Mouse (Mus musculus) heart, adult 2 months (tissue): ENCODE results near the gene Prokr2. TPM values are rescaled to one million over a fixed set of nuclear protein-coding genes. Genes with fewer than 3 reads are reported as not detected.

Experiments used
- polyA plus RNA-seq: library from polyadenylated mRNA; depleted of rRNA; stranded (reverse); fragments of >200 nt; gene quantifications from 2 replicates; pipeline ENCODE4 v1.2.3, GENCODE M21; 2012; rRNA removed
- total RNA-seq, 2 experiments: library from RNA; stranded (reverse); gene quantifications; 2 replicates each; pipeline ENCODE4 v1.2.3; 2021

Prokr2 gene
- total and polyA plus RNA-seq, 3 experiments, result 0.04 to 0.11 (median 0.08) TPM

Other genes starting within 250 kb of the Prokr2 start
- gene Slc23a2, start 240.3 kb downstream of the Prokr2 start, total RNA-seq, result 10 to 100 TPM; 11.8 to 15.6 TPM
- gene Slc23a2, start 240.3 kb downstream of the Prokr2 start, polyA plus RNA-seq, result 11.2 and 19.3 TPM in 2 replicates
- 10 to 100 TPM; 23.1 to 23.3 TPM for gene Tmem230, start 137.6 kb downstream of the Prokr2 start, total RNA-seq
- 28.0 and 43.2 TPM in 2 replicates for gene Tmem230, start 137.6 kb downstream of the Prokr2 start, polyA plus RNA-seq
- 10 to 100 TPM; 36.5 to 39.9 TPM for gene Pcna, start 132.1 kb downstream of the Prokr2 start, total RNA-seq
- gene Pcna, start 132.1 kb downstream of the Prokr2 start, polyA plus RNA-seq, result 25.9 and 35.8 TPM in 2 replicates
- 10 to 100 TPM; 75.4 to 90.4 TPM for gene Cds2, start 122.3 kb downstream of the Prokr2 start, total RNA-seq
- 48.0 and 85.1 TPM in 2 replicates for gene Cds2, start 122.3 kb downstream of the Prokr2 start, polyA plus RNA-seq
- gene Gpcpd1, start 202.3 kb upstream of the Prokr2 start, total RNA-seq, result 100 to 1,000 TPM; 135 to 224 TPM
- 37.5 and 76.6 TPM in 2 replicates for gene Gpcpd1, start 202.3 kb upstream of the Prokr2 start, polyA plus RNA-seq